Mouse (Mus musculus) left cerebral cortex, postnatal 14 days (tissue): ENCODE results near the gene Gm38655. TPM values are rescaled to one million over a fixed set of nuclear protein-coding genes. Genes with fewer than 3 reads are reported as not detected.
A peak's percentile ranks its signal among the peaks of the same experiment; 100 is the strongest.
"Not testable (repeated sequence)": the region's sequence is repeated elsewhere in the genome, so short reads cannot be mapped to it uniquely, and the experiment has no call there.

Experiments used
- DNase-seq, 2 experiments: peaks; one replicate each; pipeline ENCODE4 v3.0.0; 2021 to 2022; ENCODE audit warnings: low spot score in 2 of 2, mixed read lengths in 1 of 2
- intact Hi-C: fragments of 180-260 bp; cut with DNase I; formaldehyde crosslinking; loops from one replicate; pipeline ENCODE4 v1.15.1; 2025
- long read RNA-seq, 2 experiments: library from polyadenylated mRNA; stranded (forward); transcript quantifications; one replicate each; pipeline ENCODE4 v2.0.0; 2021
- total RNA-seq, 2 experiments: library from RNA; stranded (reverse); gene quantifications; 2 replicates each; pipeline ENCODE4 v1.2.3; 2021

The Gm38655 gene
- not detected for total RNA-seq
- long read RNA-seq, experiment 1: 0 reads
- long read RNA-seq, experiment 2: 0 reads

- intact Hi-C loops: no loop called here
Measured at GRCm38 (mm10) chr17:25175411-25175810, at the start of gene Gm38655. Gene Gm38655 (minus strand): TSS chr17:25175471.

GRCm38 (mm10) chr17:25224586-25225222 is 49.4 kb upstream of the Gm38655 start:
- no peak for DNase-seq
- intact Hi-C loops: no loop called here

More at GRCm38 (mm10) chr17:25175411-25175810, at the start of gene Gm38655:
- DNase-seq: no peak

GRCm38 (mm10) chr17:25222951-25223601 is 47.8 kb upstream of the Gm38655 start:
- intact Hi-C loops: no loop called here
- DNase-seq: no peak

- intact Hi-C loops: not testable (repeated sequence)
Measured at GRCm38 (mm10) chr17:25222504-25222940, 47.3 kb upstream of the Gm38655 start.

GRCm38 (mm10) chr17:25221821-25222503 is 46.7 kb upstream of the Gm38655 start:
- intact Hi-C loops: no loop called here
- peak; percentile 60 to 67 for DNase-seq

More at GRCm38 (mm10) chr17:25222504-25222940, 47.3 kb upstream of the Gm38655 start:
- DNase-seq: peak; percentile 23 to 58

- intact Hi-C loops: no loop called here
- no peak for DNase-seq
Measured at GRCm38 (mm10) chr17:25220746-25221145, 45.5 kb upstream of the Gm38655 start.

- intact Hi-C loops: no loop called here
- no peak for DNase-seq
Measured at GRCm38 (mm10) chr17:25219492-25220295, 44.4 kb upstream of the Gm38655 start.

GRCm38 (mm10) chr17:25218967-25219366 is 43.7 kb upstream of the Gm38655 start:
- no peak for DNase-seq
- intact Hi-C loops: no loop called here

- intact Hi-C loops: no loop called here
Measured at GRCm38 (mm10) chr17:25215431-25215830, 40.2 kb upstream of the Gm38655 start.

GRCm38 (mm10) chr17:25211705-25212104 is 36.4 kb upstream of the Gm38655 start:
- intact Hi-C loops: no loop called here
- DNase-seq: no peak

More at GRCm38 (mm10) chr17:25215431-25215830, 40.2 kb upstream of the Gm38655 start:
- DNase-seq: no peak

- intact Hi-C loops: no loop called here
- no peak for DNase-seq
Measured at GRCm38 (mm10) chr17:25210680-25211466, 35.6 kb upstream of the Gm38655 start.

- intact Hi-C loops: no loop called here
- DNase-seq: no peak
Measured at GRCm38 (mm10) chr17:25210006-25210405, 34.7 kb upstream of the Gm38655 start.

- DNase-seq: no peak
- intact Hi-C loops: no loop called here
Measured at GRCm38 (mm10) chr17:25202401-25202800, 27.1 kb upstream of the Gm38655 start.

GRCm38 (mm10) chr17:25189091-25189490 is 13.8 kb upstream of the Gm38655 start:
- DNase-seq: no peak
- intact Hi-C loops: loop anchor here (5.0 kb wide), 1 partner anchor 83 kb away; the partner anchor contains the start of gene Ube2i

GRCm38 (mm10) chr17:25188150-25189031 is 13.1 kb upstream of the Gm38655 start, which contains the start of gene Unkl:
Gene Unkl (plus strand): TSS chr17:25188397.
- intact Hi-C loops: loop anchor here (5.0 kb wide), 1 partner anchor 84 kb away; the partner anchor contains the start of gene Ube2i
- peak; percentile 25 to 71 for DNase-seq

- intact Hi-C loops: loop anchor here (5.0 kb wide), 1 partner anchor 85 kb away; the partner anchor contains the start of gene Ube2i
- no peak for DNase-seq
Measured at GRCm38 (mm10) chr17:25187784-25188149, 12.5 kb upstream of the Gm38655 start.

GRCm38 (mm10) chr17:25184961-25185360 is 9.7 kb upstream of the Gm38655 start:
- intact Hi-C loops: loop anchor here (5.0 kb wide), 2 partner anchors 68 to 87 kb away; partner anchors contain the start of genes Telo2 and Ube2i
- no peak for DNase-seq
